Mouse (Mus musculus) embryonic fibroblast, embryonic 13.5 days (primary cell): ENCODE data around the gene 1520401A03Rik. TPM values are rescaled to one million over a fixed set of nuclear protein-coding genes. Genes with fewer than 3 reads are reported as not detected.
A peak's percentile ranks its signal among the peaks of the same experiment; 100 is the strongest.

Experiments used
- H3K27ac ChIP-seq: 2 replicates; pipeline ENCODE4 v1.5.1; 2012; ENCODE audit warnings: low read length, control low read depth, inconsistent platforms; ENCODE audit not compliant: insufficient read depth
- H3K4me1 ChIP-seq: 2 replicates; pipeline ENCODE4 v1.6.1; 2011; ENCODE audit warnings: low read length; ENCODE audit not compliant: control insufficient read depth, insufficient read depth
- H3K4me3 ChIP-seq: 2 replicates; pipeline ENCODE4 v1.5.1; 2011; ENCODE audit warnings: mild to moderate bottlenecking, control low read depth, low read length; ENCODE audit not compliant: insufficient read depth
- CTCF ChIP-seq: IDR thresholded peaks from 2 replicates; pipeline ENCODE4 v1.5.1; 2011; ENCODE audit warnings: mild to moderate bottlenecking, control low read depth, low read length, moderate library complexity, borderline replicate concordance; ENCODE audit not compliant: insufficient read depth
- POLR2A ChIP-seq: IDR thresholded peaks from 2 replicates; pipeline ENCODE4 v1.6.1; 2011; ENCODE audit warnings: low read depth, mild to moderate bottlenecking, control low read depth, low read length, moderate library complexity
- polyA plus RNA-seq: library from polyadenylated mRNA; stranded (reverse); fragments of >200 nt; gene quantifications from 2 replicates; pipeline ENCODE4 v1.2.4, GENCODE M21; 2011; ENCODE audit warnings: low read depth; ENCODE audit not compliant: missing spikeins, insufficient read length

The 1520401A03Rik gene
- polyA plus RNA-seq, 1 experiment, result not detected

- Histone ChIP-seq H3K4me1 (no peaks in the 10 kb centered on the region), H3K4me3 (no peak within 1 kb of the TSS), H3K27ac (no peak within 1 kb of the TSS)
- TF ChIP-seq CTCF, result peak; percentile 50; the same call in 1 of the 2 replicates
- TF ChIP-seq POLR2A, result no peak
Measured at GRCm38 (mm10) chr17:23660117-23660875, 62.3 kb downstream of the 1520401A03Rik start, which contains the start of gene Bicdl2. Gene Bicdl2 (plus strand): TSS chr17:23660506.

DNA sequence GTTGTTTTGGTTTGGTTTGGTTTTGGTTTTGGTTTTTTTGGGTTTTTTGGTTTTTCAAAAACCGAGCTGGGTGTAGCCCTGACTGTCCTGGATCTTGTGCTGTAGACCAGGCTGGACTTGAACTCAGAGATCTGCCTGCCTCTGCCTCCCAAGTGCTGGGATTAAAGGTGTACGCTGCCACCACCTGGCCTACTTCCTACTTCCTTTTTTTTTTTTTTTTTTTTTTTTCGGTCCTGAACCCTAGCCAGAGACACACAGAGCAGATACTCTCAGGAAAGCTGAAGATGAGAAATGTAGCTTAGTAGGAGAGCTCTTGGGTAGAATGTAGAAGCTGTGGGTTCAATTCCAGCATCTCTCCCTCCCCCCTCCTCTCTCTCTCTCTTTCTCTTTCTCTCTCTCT, 64.1 kb downstream of the 1520401A03Rik start:
- TF ChIP-seq POLR2A (no peak), CTCF (no peak)
- no peaks in the 10 kb centered on the region for H3K4me1 ChIP-seq
- no peak overlapping the region for H3K27ac ChIP-seq
- no peak overlapping the region for H3K4me3 ChIP-seq

Other genes starting within 250 kb of the 1520401A03Rik start
- gene Vmn2r117, start 243.1 kb downstream of the 1520401A03Rik start, polyA plus RNA-seq, result not detected in 2 replicates
- 6.5 TPM in 2 replicates for gene Zfp213, start 158.5 kb downstream of the 1520401A03Rik start, polyA plus RNA-seq
- gene Zfp13, start 123.3 kb downstream of the 1520401A03Rik start, polyA plus RNA-seq, result 5.3 and 8.1 TPM in 2 replicates
- gene Zscan10, start 121.9 kb downstream of the 1520401A03Rik start, polyA plus RNA-seq, result not detected in 2 replicates
- 0.30 and 0.50 TPM in 2 replicates for gene Mmp25, start 77.5 kb downstream of the 1520401A03Rik start, polyA plus RNA-seq
- not detected in 2 replicates for gene Bicdl2, start 62.3 kb downstream of the 1520401A03Rik start, polyA plus RNA-seq
- 146 and 164 TPM in 2 replicates for gene Hcfc1r1, start 49.2 kb downstream of the 1520401A03Rik start, polyA plus RNA-seq
- 15.7 and 20.1 TPM in 2 replicates for gene Thoc6, start 48.9 kb downstream of the 1520401A03Rik start, polyA plus RNA-seq
- gene Tnfrsf12a, start 45.3 kb downstream of the 1520401A03Rik start, polyA plus RNA-seq, result 126 and 221 TPM in 2 replicates
- gene Cldn6, start 43.5 kb downstream of the 1520401A03Rik start, polyA plus RNA-seq, result not detected in 2 replicates
- not detected in 2 replicates for gene Cldn9, start 38.8 kb downstream of the 1520401A03Rik start, polyA plus RNA-seq
- gene Pkmyt1, start 3.6 kb upstream of the 1520401A03Rik start, polyA plus RNA-seq, result 9.2 and 10.9 TPM in 2 replicates
- gene Paqr4, start 18.1 kb upstream of the 1520401A03Rik start, polyA plus RNA-seq, result 5.1 and 6.3 TPM in 2 replicates
- not detected in 2 replicates for gene Kremen2, start 23.1 kb upstream of the 1520401A03Rik start, polyA plus RNA-seq
- 29.3 and 33.0 TPM in 2 replicates for gene Flywch1, start 48.8 kb upstream of the 1520401A03Rik start, polyA plus RNA-seq
- gene Flywch2, start 63.3 kb upstream of the 1520401A03Rik start, polyA plus RNA-seq, result 2.2 and 2.8 TPM in 2 replicates
- gene Srrm2, start 67.7 kb upstream of the 1520401A03Rik start, polyA plus RNA-seq, result 264 and 303 TPM in 2 replicates
- 303 and 364 TPM in 2 replicates for gene Elob, start 106.4 kb upstream of the 1520401A03Rik start, polyA plus RNA-seq
- gene Prss33, start 113.3 kb upstream of the 1520401A03Rik start, polyA plus RNA-seq, result not detected in 2 replicates
- gene Prss32, start 121.1 kb upstream of the 1520401A03Rik start, polyA plus RNA-seq, result not detected in 2 replicates
- not detected in 2 replicates for gene Prss41, start 121.4 kb upstream of the 1520401A03Rik start, polyA plus RNA-seq
- gene Prss21, start 145.3 kb upstream of the 1520401A03Rik start, polyA plus RNA-seq, result not detected in 2 replicates
- not detected in 2 replicates for gene Dcpp1, start 158.1 kb upstream of the 1520401A03Rik start, polyA plus RNA-seq
- not detected in 2 replicates for gene Dcpp2, start 158.1 kb upstream of the 1520401A03Rik start, polyA plus RNA-seq
- gene Dcpp3, start 194.7 kb upstream of the 1520401A03Rik start, polyA plus RNA-seq, result not detected in 2 replicates
- not detected in 2 replicates for gene Sbp, start 218.9 kb upstream of the 1520401A03Rik start, polyA plus RNA-seq
- not detected in 2 replicates for gene Sbpl, start 232.5 kb upstream of the 1520401A03Rik start, polyA plus RNA-seq